ENCODE assay signal across 20 mouse cellular contexts in the genomic region with DNA sequence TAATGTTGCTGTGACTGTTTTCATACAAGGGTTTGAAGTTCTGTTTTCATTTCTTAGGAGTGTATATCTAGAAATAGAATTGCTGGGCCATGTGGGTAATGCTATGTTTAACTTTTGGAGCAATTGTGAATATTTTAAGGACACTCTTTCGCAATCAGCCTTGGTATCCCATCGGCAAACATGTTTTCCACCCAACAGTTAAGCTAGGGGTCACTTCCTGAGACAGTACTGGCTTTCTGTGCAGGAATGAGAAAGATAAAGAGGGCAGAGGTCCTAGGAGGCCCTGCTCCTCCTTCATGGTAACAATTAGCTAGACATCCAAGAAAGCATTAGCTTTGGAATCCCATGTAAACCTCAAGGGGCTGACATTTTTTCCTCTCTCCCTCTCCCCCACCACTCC. TPM values are rescaled to one million over a fixed set of nuclear protein-coding genes. Genes with fewer than 3 reads are reported as not detected.
A peak's percentile ranks its signal among the peaks of the same experiment; 100 is the strongest.
DNase-seq lines count a peak whose midpoint lies in the region; ATAC-seq and TF ChIP-seq lines count a peak whose summit lies in the region.
"Had no signal": no experiment of that assay in that cellular context is flagged by ENCODE, and none has a peak within 500 bp of the region (broad histone marks: within the 10 kb centered on the region; RNA-seq: fewer than 3 reads in every experiment).

No protein-coding gene starts in this region.

- WGBS in embryonic facial prominence, embryonic 14.5 days, result 47% methylated on average over 2 of the region's 2 CpGs
- 45% methylated on average over 2 of the region's 2 CpGs for WGBS in embryonic facial prominence, embryonic 10.5 days
- WGBS in kidney, adult 2 months, result 44% methylated on average over 2 of the region's 2 CpGs
- 13% methylated on average over 2 of the region's 2 CpGs for WGBS in lung, embryonic 16.5 days

- H3K79me2 ChIP-seq in myocyte (ENCODE audit: control insufficient read depth, insufficient read depth), result no peaks in the 10 kb centered on the region

- no peak for ATAC-seq in embryonic facial prominence, embryonic 14.5 days (ENCODE audit: low read depth)
- ATAC-seq in lung, embryonic 16.5 days (ENCODE audit: low read depth), result peak; percentile 44; the same call in 1 of the 2 replicates
- ATAC-seq in erythroblast, adult 5-6 weeks (replicated peaks; ENCODE audit: low FRiP score, poor library complexity, severe bottlenecking), result no peak
- ATAC-seq: CD4-positive, CD25-positive, alpha-beta regulatory T cell, adult 4 months; forebrain, embryonic 13.5 days; midbrain, embryonic 16.5 days had no signal

- peaks cover 9% of the 10 kb centered on the region; the same call in 1 of the 2 replicates for H3K4me1 ChIP-seq in embryonic facial prominence, embryonic 14.5 days (ENCODE audit: control insufficient read depth, insufficient read depth, low read length)
- peaks cover 6% of the 10 kb centered on the region; the same call in 1 of the 2 replicates for H3K4me1 ChIP-seq in embryonic facial prominence, embryonic 10.5 days
- peaks cover 16% of the 10 kb centered on the region for H3K4me1 ChIP-seq in kidney, adult 2 months (ENCODE audit: control insufficient read depth, insufficient read depth, low read length)
- peaks cover 17% of the 10 kb centered on the region for H3K4me1 ChIP-seq in lung, embryonic 16.5 days (replicated peaks; ENCODE audit: control insufficient read depth, insufficient read depth, low read length)
- H3K4me1 ChIP-seq: hindbrain, embryonic 12.5 days had no signal

- no peaks in the 10 kb centered on the region for H3K27me3 ChIP-seq in embryonic facial prominence, embryonic 14.5 days (replicated peaks; ENCODE audit: control insufficient read depth, insufficient read depth, low read length)
- no peaks in the 10 kb centered on the region for H3K27me3 ChIP-seq in embryonic facial prominence, embryonic 10.5 days (replicated peaks; ENCODE audit: low read depth, poor library complexity, severe bottlenecking)
- H3K27me3 ChIP-seq in kidney, adult 2 months (replicated peaks; ENCODE audit: control insufficient read depth, insufficient read depth, low read length), result no peaks in the 10 kb centered on the region
- no peaks in the 10 kb centered on the region for H3K27me3 ChIP-seq in lung, embryonic 16.5 days (ENCODE audit: control insufficient read depth, insufficient read depth, low read depth, low read length)
- H3K27me3 ChIP-seq in myocyte (ENCODE audit: control insufficient read depth, insufficient read depth, insufficient read length), result no peaks in the 10 kb centered on the region
- H3K27me3 ChIP-seq: forebrain, embryonic 13.5 days; hindbrain, embryonic 12.5 days; kidney, embryonic 15.5 days had no signal

- H3K36me3 ChIP-seq in embryonic facial prominence, embryonic 14.5 days (ENCODE audit: control insufficient read depth, insufficient read depth, low read length), result no peaks in the 10 kb centered on the region
- no peaks in the 10 kb centered on the region for H3K36me3 ChIP-seq in embryonic facial prominence, embryonic 10.5 days (replicated peaks)
- no peaks in the 10 kb centered on the region for H3K36me3 ChIP-seq in kidney, adult 2 months (ENCODE audit: control insufficient read depth, insufficient read depth, low read length)
- H3K36me3 ChIP-seq in lung, embryonic 16.5 days (ENCODE audit: control insufficient read depth, insufficient read depth, low read length), result no peaks in the 10 kb centered on the region
- no peaks in the 10 kb centered on the region for H3K36me3 ChIP-seq in myocyte (ENCODE audit: control insufficient read depth, insufficient read depth)
- H3K36me3 ChIP-seq: hindbrain, embryonic 12.5 days; kidney, embryonic 15.5 days had no signal

- no peak overlapping the region for H3K4me3 ChIP-seq in embryonic facial prominence, embryonic 14.5 days (ENCODE audit: low read depth, low read length)
- no peak overlapping the region for H3K4me3 ChIP-seq in embryonic facial prominence, embryonic 10.5 days
- H3K4me3 ChIP-seq in kidney, adult 2 months (ENCODE audit: insufficient read depth, low read depth, low read length), result no peak overlapping the region
- H3K4me3 ChIP-seq in lung, embryonic 16.5 days (ENCODE audit: low read length), result no peak overlapping the region
- no peak overlapping the region for H3K4me3 ChIP-seq in myocyte
- H3K4me3 ChIP-seq: erythroblast, embryonic 14.5 days; forebrain, embryonic 13.5 days; hindbrain, embryonic 12.5 days; kidney, embryonic 15.5 days had no signal

- no peak overlapping the region for H3ac ChIP-seq in myocyte (ENCODE audit: control insufficient read depth, insufficient read length)

- no peak overlapping the region for H3K27ac ChIP-seq in embryonic facial prominence, embryonic 14.5 days (replicated peaks; ENCODE audit: low read depth, low read length)
- H3K27ac ChIP-seq in embryonic facial prominence, embryonic 10.5 days (replicated peaks), result no peak overlapping the region
- H3K27ac ChIP-seq in kidney, adult 2 months (ENCODE audit: insufficient read depth, low read depth, low read length), result no peak overlapping the region
- no peak overlapping the region for H3K27ac ChIP-seq in lung, embryonic 16.5 days (ENCODE audit: low read length)
- H3K27ac ChIP-seq: forebrain, embryonic 13.5 days; hindbrain, embryonic 12.5 days; kidney, embryonic 15.5 days had no signal

- no peak for TF ChIP-seq POLR2A in kidney, adult 2 months (IDR thresholded peaks at IDR 0.05; ENCODE audit: low read depth, low read length)
- no peak for TF ChIP-seq POLR2A in myocyte (IDR thresholded peaks at IDR 0.05; ENCODE audit: insufficient read length, low read depth)

- H3K4me2 ChIP-seq in embryonic facial prominence, embryonic 14.5 days (ENCODE audit: low read depth, low read length), result no peak overlapping the region
- H3K4me2 ChIP-seq in lung, embryonic 16.5 days (ENCODE audit: low read depth, low read length), result no peak overlapping the region
- H3K4me2 ChIP-seq in myocyte (ENCODE audit: low read depth), result no peak overlapping the region
- H3K4me2 ChIP-seq: forebrain, embryonic 13.5 days; hindbrain, embryonic 12.5 days; kidney, embryonic 15.5 days had no signal

- TF ChIP-seq CTCF in kidney, adult 2 months (conservative IDR thresholded peaks at IDR 0.05; ENCODE audit: insufficient read depth, insufficient read length, low read depth, low read length), result no peak

- H3K9ac ChIP-seq in embryonic facial prominence, embryonic 14.5 days (ENCODE audit: low read depth, low read length), result no peak overlapping the region
- no peak overlapping the region for H3K9ac ChIP-seq in lung, embryonic 16.5 days (ENCODE audit: low read length)
- H3K9ac ChIP-seq: forebrain, embryonic 13.5 days; hindbrain, embryonic 12.5 days; kidney, embryonic 15.5 days had no signal

- peak; percentile 10 for DNase-seq in embryonic facial prominence, embryonic 14.5 days (ENCODE audit: low spot score)
- no peak for DNase-seq in embryonic facial prominence, embryonic 10.5 days (ENCODE audit: low spot score)
- DNase-seq in kidney, adult 2 months, result peak; percentile 43
- DNase-seq in kidney, adult 11 months, result no peak
- DNase-seq in lung, postnatal 25 days (ENCODE audit: low spot score), result no peak
- DNase-seq: adrenal gland, postnatal 36 days; cerebellum, adult 9-10 months; gastrocnemius, postnatal 25 days; heart, adult 18-20 months; kidney, postnatal 4 days; lung, postnatal 4 days had no signal

- no peaks in the 10 kb centered on the region for H3K9me3 ChIP-seq in embryonic facial prominence, embryonic 14.5 days (ENCODE audit: control insufficient read depth, low read length)
- H3K9me3 ChIP-seq in embryonic facial prominence, embryonic 10.5 days, result no peaks in the 10 kb centered on the region
- H3K9me3 ChIP-seq in lung, embryonic 16.5 days (ENCODE audit: control insufficient read depth, low read length), result no peaks in the 10 kb centered on the region
- H3K9me3 ChIP-seq: forebrain, embryonic 13.5 days; hindbrain, embryonic 12.5 days; kidney, embryonic 15.5 days had no signal

TF ChIP-seq in myocyte, 11 proteins besides CTCF, POLR2A, EP300 and RAD21:
- TF ChIP-seq SRF (IDR thresholded peaks at IDR 0.05; ENCODE audit: control insufficient read depth, insufficient read length, low read depth) (no peak), MAX (IDR thresholded peaks at IDR 0.05; ENCODE audit: low read depth) (no peak), MYOD1 (IDR thresholded peaks at IDR 0.05; ENCODE audit: control insufficient read depth in 1 of 3, insufficient read length in 2 of 3, low read depth in 2 of 3) (no peak), CEBPB (IDR thresholded peaks at IDR 0.05; ENCODE audit: insufficient read depth, poor library complexity, severe bottlenecking) (peak; percentile 81), POLR2AphosphoS2 (IDR thresholded peaks at IDR 0.05; ENCODE audit: insufficient read length, low read depth) (no peak), E2F4 (IDR thresholded peaks at IDR 0.05; ENCODE audit: insufficient read depth) (no peak), TCF3 (IDR thresholded peaks at IDR 0.05; ENCODE audit: insufficient read length, low read depth) (no peak), USF1 (IDR thresholded peaks at IDR 0.05; ENCODE audit: low read depth) (no peak), REST (IDR thresholded peaks at IDR 0.05; ENCODE audit: insufficient read depth, insufficient read length) (no peak)

RNA-seq across cellular contexts. Expression of a gene that starts 47.1 kb away (rescaled TPM):
- polyA plus RNA-seq in embryonic facial prominence, embryonic 14.5 days (2014; fragmentation: Nextera tagmentation; extraction: Ambion mirVana), result 14.3 and 14.8 TPM in 2 replicates
- 2.3 and 2.7 TPM in 2 replicates for polyA plus RNA-seq in embryonic facial prominence, embryonic 10.5 days (2016; fragmentation: Nextera tagmentation; extraction: Ambion mirVana)
- 42.4 and 44.3 TPM in 2 replicates for polyA plus RNA-seq in kidney, adult 2 months (2012; rRNA removed)
- polyA plus RNA-seq in lung, embryonic 16.5 days (2015; fragmentation: Nextera tagmentation; extraction: Ambion mirVana), result 13.4 and 13.8 TPM in 2 replicates
- polyA plus RNA-seq in myocyte (2012; fragmentation: generic; extraction: Trizol), result 3.7 TPM
- total RNA-seq in erythroblast, adult 5-6 weeks (2015; ENCODE audit: low replicate concordance), result 2.5 and 4.0 TPM in 2 replicates
- total RNA-seq in erythroblast, adult 5-6 weeks (2017; ENCODE audit: low replicate concordance), result 1.8 and 4.1 TPM in 2 replicates

Comparison
In these comparisons a context has a peak if more than half of its experiments do, and no peak if none do; other contexts are left out.
1. DNase-seq: peak in embryonic facial prominence, embryonic 14.5 days (single experiment) and kidney, adult 2 months (single experiment); none in embryonic facial prominence, embryonic 10.5 days (single experiment), kidney, adult 11 months (single experiment) and lung, postnatal 25 days (single experiment).